Mouse (Mus musculus) cerebellum, postnatal 36 days (tissue): ENCODE results near the gene Fam71f2.
A peak's percentile ranks its signal among the peaks of the same experiment; 100 is the strongest.

ENCODE experiments used
- DNase-seq, 2 experiments: peaks; one replicate each; pipeline ENCODE4 v3.0.0; 2021 to 2022; ENCODE audit warnings: mixed read lengths in 2 of 2

Gene Fam71f2

DNA sequence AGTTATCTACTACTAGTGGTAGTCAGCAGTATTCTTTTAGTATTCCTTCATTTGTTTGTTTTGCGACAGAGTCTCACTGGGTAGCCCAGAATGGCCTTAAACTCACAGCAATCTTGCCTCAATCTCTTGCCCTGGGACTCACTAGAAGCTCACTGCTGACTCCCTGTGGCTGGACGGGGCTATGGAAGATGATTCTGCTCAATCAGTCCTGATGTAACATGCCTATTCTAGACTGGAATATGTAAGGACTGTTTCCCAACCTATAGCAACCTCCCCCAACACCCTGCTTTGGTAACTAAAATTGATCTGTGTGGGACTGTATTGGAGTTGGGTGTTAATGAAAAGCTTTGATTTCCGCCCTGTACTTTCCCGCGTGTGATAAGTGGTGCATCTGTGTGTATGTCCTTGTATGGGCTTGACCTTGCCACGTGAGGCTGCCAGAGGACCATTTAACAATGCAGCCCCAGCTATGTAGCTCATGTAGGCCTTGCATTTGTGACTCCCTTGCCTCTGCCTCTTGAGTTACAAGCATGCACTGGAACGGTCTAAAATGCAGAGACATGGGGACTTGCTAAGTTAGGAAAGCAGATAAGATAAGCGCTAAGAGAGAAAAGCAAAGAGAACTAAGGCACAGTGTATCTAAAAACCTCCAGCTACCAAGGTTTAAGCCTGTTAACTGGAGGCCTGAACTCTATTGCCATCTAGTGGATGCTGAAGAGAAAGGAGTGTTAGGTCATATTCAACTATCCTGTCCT lies 703 bp upstream of the Fam71f2 start:
- DNase-seq, result peak; percentile 20 to 25

DNA sequence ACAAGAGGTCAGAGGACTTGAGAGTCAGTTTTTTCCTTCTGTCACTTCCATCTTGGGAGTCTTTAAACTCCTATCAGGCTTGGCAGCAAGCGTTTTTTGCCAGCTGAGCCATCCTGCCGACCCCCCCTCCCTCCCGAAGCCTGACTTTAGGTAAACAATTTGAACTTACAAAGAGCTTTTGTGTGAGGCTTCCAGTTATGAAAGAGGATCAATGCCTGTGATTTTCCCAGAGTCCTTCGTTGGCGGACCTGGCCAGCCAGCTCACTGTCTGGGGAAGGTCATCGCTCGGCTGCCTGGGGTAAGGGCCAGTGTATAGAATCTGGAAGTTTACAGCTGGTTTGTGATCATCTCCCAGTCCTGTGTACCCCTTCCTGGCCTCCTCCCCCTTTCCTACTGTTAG lies 1.3 kb downstream of the Fam71f2 start:
- DNase-seq, result no peak

DNA sequence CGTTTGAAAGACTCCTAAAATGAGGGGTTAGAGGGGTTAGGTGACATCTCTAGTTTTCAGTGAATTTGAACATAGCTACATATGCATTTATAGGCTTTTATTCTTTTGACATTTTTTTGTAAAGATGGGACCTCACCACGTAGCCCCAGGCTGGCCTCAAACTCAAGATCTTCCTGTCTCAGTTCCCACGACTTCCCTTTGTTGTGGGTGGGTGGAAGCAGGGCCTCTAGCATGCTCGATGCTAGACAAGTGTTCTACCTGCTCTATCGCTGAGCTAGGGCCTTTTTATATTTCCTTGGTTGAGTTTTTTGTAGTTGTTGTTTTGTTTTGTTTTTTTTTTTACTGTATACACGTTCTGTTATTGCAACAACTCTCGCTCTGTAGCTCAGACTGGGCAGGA lies 7.5 kb downstream of the Fam71f2 start:
- DNase-seq, result no peak

DNA sequence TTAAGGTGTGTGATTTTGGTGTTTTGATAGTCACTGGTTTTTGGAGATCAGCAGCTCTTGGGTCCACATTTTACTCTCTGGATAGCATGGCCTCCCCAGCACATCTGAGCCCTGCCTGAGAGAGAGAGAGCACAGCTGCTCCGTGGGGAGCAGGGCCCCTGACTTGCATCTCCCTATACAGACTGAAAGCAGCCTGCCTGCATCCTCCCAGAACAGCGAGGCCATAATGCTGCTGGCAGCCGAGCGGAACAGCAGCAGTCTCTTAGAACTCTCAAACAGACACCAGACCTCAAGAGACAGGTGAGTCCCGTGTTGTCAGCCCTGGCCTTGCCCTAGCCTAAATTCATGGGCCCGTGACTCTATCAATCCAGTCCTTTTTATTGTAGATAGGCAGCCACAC lies 8.1 kb downstream of the Fam71f2 start:
- DNase-seq, result no peak

DNA sequence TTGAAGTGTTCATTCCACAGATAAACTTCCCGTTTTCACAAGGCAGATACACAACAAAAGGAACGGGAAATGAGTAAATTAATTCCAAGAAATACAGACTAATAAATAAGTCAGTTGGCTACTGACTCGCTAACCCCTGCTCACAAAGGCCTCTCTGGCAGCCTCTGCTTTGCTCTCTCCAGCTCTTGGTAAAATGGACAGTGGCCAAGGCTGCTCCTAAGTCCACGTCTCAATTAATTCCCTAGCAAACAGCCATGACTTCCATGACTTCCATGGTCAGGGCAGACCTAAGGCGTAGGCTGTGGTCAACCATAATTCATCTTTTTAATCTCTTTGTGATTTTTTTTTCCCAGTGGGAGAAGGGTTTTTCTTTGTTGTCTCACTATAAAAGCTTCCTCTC lies 8.6 kb downstream of the Fam71f2 start:
- DNase-seq, result no peak

DNA sequence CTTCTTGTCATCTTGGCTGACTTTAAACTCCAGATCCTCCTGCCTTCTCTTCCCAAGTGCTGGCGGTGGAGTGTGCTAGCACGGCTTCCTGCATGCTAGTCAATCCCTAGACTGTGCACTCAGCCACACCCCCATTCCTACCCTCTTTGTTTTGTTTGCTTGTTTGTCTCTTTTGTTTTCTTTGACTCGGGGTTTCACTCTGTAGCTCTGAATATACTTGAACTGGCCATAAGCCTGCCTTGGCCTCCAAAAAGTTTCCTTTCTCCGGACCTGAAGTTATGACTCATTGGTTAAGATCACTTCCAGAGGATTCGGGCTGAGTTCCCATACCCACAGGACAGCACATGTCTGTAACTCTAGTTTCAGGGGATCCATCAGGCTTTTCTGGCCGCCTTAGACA lies 9.3 kb downstream of the Fam71f2 start:
- no peak for DNase-seq

DNA sequence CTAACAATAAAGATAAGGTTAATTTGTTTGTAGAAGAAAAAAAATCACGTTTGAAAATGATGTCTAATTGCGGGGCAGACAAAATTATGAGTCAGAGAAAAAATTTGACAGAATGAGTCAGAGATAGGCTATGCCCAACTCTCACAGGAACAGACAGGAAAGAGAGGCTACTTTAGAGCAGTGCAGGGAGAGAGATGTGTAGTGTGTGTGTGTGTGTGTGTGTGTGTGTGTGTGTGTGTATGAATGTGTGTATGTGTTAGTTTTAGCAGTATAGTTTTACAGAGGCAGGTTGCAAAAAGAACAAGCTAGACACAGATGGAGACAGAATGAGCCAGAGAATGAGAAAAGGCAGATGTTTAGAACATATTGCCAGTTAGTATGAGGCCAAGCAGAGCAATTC lies 19.7 kb downstream of the Fam71f2 start:
- no peak for DNase-seq

DNA sequence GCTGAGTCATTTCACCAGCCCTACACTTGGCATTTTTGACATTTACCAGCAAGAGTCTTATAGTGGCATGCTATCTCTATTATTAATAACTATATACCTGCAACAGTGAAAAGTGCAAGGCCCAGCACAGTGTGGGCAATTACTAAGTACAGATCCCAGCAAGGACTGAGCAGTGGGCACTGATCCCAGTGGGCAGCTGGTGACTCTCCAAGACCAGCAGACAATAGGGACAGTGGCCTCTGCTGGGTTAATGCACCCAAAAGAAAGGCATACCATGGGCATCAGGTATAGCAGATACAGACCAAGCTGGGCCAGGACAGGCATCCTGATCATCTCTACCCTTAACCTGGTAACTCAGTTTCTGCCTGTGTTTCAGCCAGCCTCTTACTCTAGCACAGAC lies 23.9 kb downstream of the Fam71f2 start:
- no peak for DNase-seq

DNA sequence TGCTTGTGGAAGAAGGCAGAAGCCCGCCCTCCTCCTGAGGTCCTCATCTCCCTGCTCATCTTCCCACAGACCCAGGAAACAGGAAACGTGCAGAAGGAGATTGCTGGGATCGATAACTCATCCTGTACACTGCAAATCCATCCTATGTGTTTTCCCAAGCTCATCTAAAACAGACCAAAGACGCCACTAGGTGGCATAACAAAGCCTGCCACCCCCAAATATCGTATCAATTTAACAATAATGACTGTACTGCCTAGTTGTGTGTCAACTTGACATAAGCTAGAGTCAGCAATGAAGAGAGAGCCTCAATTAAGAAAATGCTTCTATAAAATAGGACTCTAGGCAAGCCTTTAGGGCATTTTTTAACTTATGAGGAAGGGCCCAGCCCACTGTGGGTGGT lies 24.3 kb downstream of the Fam71f2 start:
- no peak for DNase-seq

DNA sequence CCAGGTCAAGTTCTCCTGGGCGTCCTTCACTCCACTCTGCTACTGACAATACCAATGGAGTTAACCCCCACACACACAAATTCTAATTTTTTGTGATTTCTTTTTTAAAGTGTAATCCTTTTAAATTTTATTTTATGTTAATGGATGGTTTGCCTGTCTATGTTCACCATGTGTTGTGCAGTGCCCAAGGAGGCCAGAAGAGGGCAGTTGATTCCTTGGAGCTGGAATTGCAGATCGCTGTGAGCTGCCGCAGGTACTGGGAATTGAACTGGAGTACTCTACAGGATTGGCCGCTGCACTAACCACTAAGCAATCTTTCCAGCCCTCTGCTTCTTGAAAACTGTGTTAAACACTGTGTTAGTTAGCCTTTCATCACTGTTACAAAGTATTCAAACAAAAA lies 26.1 kb downstream of the Fam71f2 start:
- DNase-seq, result no peak

DNA sequence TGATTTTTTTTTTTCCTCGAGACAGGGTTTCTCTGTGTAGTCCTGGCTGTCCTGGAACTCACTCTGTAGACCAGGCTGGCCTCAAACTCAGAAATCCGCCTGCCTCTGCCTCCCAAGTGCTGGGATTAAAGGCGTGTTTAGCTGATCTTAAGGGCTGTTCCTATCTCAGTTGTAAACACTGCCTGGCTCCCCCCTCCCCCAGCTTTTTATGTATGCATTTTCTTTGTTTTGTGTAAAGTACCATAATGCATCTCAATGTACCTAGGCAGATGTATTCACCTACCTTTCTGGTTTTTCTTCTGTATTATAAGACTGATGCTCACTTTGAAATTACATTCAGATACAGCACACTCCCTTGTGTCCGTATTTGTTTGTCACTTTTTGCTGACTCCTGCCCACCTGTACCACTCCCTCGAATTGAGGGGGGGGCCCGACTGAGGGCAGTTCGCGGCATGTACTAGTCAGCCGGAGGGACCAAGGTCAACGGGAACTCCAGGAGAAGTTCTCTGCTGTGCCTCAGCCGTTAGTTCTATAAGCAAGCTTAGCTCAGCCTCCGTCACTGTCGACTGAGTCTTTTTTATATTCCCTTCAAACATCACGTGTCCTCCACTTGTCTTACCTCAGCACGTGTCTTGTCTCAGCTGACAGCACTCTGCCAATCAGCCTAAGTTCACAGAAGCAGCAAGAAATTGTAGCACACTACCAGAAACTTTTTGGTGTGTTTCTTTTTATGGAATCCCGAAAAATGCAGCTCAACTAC lies 29.6 kb downstream of the Fam71f2 start:
- DNase-seq, result no peak

DNA sequence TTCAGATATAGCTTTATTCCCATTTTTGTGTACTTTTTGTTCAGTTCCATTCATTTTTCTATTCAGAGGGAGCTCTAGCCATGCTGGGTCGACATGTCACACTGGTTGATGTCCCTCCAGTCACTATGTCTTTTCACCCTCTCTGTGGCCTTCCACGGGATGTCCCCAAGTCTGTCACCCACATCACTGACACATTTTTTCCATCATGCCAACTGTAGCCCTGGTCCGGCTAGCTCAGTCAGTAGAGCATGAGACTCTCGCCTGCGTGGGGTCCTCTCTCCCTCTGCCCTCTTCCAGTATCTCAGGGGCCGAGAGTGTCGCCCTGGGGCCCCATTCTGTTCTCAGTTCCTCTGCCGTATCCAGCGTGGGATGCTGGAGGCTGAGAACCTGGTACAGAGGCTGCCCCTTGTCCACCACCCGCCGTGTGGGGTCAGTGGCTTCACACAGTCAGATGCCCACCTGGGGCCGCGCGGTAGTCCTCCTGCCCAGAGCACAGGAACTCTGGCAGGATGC lies 34.4 kb downstream of the Fam71f2 start:
- no peak for DNase-seq

DNA sequence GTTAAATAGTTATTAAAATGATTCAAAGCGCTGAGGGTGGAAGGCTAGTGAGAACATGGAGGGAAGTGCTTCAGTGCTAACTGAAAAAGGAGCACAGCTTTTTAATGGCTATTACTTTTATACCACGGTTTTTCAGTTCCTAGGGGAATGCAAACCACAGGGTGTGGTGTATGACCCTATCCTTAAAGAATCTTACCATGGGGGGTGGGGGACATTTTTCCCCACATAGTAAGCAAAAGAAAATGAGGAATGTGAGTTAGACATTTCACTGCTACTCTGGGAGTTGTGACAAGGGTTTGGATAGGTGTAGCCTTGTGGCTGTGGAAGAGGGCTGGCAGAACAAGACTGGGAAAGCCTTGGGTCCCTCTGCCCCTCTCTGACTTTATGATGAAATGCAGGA lies 37.9 kb downstream of the Fam71f2 start:
- DNase-seq, result no peak

DNA sequence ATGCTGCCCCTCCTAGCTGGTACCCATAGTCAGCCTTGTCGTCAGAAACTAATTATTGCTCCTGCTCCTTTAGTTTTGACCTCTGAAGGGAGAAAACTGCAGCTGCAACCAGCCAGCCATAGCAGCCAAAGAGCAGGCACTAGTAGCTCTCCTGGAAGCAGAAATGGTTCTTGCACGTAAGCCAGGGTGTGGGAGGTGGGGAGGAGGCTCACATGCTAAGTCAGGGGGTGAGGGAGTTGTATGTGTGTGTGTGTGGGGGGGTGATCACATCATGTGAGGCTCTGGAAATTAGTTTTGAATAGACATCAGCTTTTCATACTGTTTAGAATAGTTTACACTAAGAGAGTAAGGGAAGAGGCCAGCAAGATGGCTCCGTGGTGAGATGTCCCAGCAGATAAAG lies 38.5 kb downstream of the Fam71f2 start:
- DNase-seq, result no peak

DNA sequence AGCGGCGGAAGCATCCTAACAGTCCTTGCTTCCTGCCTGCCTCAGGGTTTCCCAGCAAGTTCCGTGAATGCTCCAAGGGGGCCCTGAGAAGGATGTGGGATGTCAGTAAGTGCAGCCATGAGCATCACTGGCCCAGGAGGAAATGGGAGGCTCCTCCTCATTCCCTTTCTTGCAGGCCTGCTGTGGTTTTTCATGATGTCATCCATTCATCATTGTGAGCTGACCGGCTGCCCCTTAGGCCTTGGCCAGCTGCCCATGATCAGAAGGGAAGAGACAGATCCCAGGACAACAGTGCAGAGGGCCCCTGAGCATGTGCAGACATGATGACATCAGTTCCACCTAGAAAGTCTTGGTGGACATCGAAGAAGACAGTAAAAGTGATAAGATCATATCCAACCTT lies 39.5 kb downstream of the Fam71f2 start, which contains the start of gene Fam71f1:
Fam71f1 (plus strand) TSS at position 262 of the 400 bp plus-strand sequence.
- DNase-seq, result no peak

DNA sequence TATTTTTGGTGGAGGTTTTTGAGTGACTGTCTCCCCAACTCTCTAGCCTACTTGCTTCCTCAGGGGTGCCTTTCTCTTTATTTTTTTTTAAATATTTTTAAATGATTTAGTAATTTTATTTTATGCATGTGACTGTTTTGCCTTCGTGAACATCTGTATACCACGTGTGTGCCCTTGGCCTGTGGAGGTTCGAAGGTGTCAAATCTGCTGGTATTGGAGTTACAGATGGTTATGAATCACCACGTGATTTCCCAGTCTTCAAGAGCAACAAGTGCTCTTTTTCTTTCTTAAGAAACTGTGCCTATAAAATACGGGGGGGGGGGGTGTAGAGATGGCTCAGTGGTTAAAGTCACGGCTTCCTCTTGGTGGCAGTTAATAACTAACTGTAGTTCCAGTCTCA lies 42.2 kb downstream of the Fam71f2 start:
- no peak for DNase-seq

DNA sequence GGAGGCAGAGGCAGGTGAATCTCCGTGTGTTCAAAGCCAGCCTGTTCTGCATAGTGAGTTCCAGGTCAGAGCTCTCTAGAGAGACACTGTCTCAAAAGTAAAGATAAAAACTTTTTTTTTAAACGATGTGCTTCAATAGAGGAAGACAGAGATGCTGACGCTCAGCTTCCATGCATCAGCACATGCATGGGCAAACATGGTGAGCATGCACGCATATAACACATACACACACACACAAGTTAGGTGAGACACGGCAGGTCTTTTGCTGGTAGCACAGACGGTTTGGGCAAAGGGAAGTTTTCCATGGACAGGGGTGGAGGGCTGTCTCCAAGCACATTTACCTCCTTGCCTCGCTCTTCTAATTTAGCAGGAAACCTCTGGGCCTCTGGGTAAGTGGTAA lies 42.8 kb downstream of the Fam71f2 start:
- DNase-seq, result no peak

DNA sequence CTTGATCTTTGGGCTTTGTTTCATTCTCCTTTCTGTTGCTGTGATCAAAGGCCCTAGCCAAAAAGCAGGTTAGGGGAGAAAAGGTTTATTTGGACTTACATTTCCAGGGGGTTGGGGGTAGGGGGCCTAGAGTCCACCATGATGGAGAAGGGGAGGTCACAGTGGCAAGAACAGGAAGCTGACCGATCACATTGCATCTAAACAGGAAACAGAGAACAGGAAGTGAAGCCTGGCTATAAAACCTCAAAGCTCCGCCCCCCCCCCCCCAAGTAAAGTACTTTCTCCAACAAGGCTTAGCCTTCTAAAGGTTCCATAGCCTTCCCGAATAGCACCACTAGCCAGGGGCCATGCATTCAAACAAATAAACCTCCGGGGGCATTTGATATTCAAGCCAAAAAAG lies 43.3 kb downstream of the Fam71f2 start:
- DNase-seq, result no peak

DNA sequence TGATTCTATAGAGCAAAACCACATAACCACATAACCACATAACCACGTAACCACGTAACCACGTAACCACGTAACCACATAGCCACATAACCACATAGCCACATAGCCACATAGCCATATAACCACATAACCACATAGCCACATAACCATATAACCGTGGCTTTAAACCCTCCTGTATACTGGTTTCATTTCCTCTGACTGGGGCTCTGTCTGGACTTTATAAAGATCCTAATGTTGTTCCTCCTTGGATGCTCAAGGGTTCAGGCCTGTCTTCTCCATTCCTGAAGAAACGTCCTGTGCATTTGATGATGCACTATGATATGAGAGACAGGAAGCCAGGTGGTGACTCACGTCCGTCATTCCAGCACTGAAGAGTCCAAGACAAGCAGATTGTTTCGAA lies 47.6 kb downstream of the Fam71f2 start:
- DNase-seq, result no peak

DNA sequence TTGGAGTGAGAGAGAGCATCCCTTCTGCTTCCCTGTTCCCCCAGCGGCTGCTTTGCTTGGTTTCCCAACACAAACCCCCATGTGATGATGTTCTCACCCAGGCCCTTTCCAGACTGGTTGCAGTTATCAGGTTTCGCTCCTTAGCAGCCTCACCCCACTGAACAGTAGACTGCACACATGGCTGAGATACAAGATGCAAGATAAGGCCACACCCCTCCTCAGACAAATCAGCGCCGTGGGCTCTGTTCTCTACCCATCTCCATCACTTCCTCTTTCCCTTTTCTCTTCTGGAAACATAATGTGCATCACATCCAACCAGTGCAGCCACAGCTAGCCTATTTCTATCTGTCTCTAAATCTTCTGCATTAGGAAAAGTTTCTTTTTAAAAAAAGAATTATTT lies 50.1 kb downstream of the Fam71f2 start:
- DNase-seq, result no peak
